Mouse (Mus musculus) spleen, adult 2 months (tissue): ENCODE results near the gene Paxx. TPM values are rescaled to one million over a fixed set of nuclear protein-coding genes. Genes with fewer than 3 reads are reported as not detected.

Experiments used
- DNase-seq, 2 experiments: peaks; one replicate each; pipeline versions ENCODE4 v3.0.0 to v3.0.0-alpha.2; 2012 to 2021; ENCODE audit warnings: low spot score in 2 of 2, low read depth in 1 of 2
- H3K27ac ChIP-seq: fragments of 200-500 bp; 2 replicates; pipeline ENCODE4 v1.5.1; 2012; ENCODE audit warnings: low read length, inconsistent platforms; ENCODE audit not compliant: insufficient read depth
- H3K27me3 ChIP-seq: fragments of 200-500 bp; 2 replicates; pipeline ENCODE4 v1.6.1; 2012; ENCODE audit warnings: mild to moderate bottlenecking, moderate library complexity, low read length, inconsistent platforms; ENCODE audit not compliant: control insufficient read depth, insufficient read depth
- H3K36me3 ChIP-seq: fragments of 200-500 bp; 2 replicates; pipeline ENCODE4 v1.6.1; 2012; ENCODE audit warnings: mild to moderate bottlenecking, low read length, inconsistent platforms; ENCODE audit not compliant: control insufficient read depth, insufficient read depth
- H3K4me1 ChIP-seq: fragments of 200-500 bp; 2 replicates; pipeline ENCODE4 v1.6.1; 2011; ENCODE audit warnings: inconsistent platforms; ENCODE audit not compliant: control insufficient read depth, insufficient read depth, insufficient read length
- H3K4me3 ChIP-seq: fragments of 200-500 bp; 2 replicates; pipeline ENCODE4 v1.5.1; 2011; ENCODE audit warnings: mild to moderate bottlenecking, inconsistent platforms; ENCODE audit not compliant: insufficient read depth, insufficient read length; ENCODE audit errors: extremely low read depth
- CTCF ChIP-seq: fragments of 200-500 bp; IDR thresholded peaks from 2 replicates; pipeline ENCODE4 v1.5.1; 2011; ENCODE audit warnings: mild to moderate bottlenecking, inconsistent platforms; ENCODE audit not compliant: insufficient read depth, insufficient read length, insufficient replicate concordance; ENCODE audit errors: extremely low read depth
- POLR2A ChIP-seq: fragments of 200-500 bp; IDR thresholded peaks from 2 replicates; pipeline ENCODE4 v1.6.1; 2011; ENCODE audit warnings: low read depth, low read length, inconsistent platforms
- WGBS: fragments of 180-500 bp; shearing (Covaris S2); methylation state at CpG from one replicate; pipeline ENCODE4 v1.1.7; 2018; 5-methylcytosine and 5-hydroxymethylcytosine counted together
- polyA plus RNA-seq: library from polyadenylated mRNA; depleted of rRNA; stranded (reverse); fragments of >200 nt; gene quantifications from 2 replicates; pipeline ENCODE4 v1.2.3, GENCODE M21; 2012

Gene Paxx
- polyA plus RNA-seq, 1 experiment, result 68.7 TPM

GRCm38 (mm10) chr2:25468962-25469915, 8.3 kb upstream of the Paxx start:
- no peaks in the 10 kb centered on the region for H3K36me3 ChIP-seq
- peaks cover 23% of the 10 kb centered on the region; the same call in 1 of the 2 replicates for H3K4me1 ChIP-seq
- H3K27me3 ChIP-seq, result no peaks in the 10 kb centered on the region
- no peak for DNase-seq
- 90% methylated on average over 10 of the region's 10 CpGs for WGBS
- H3K27ac ChIP-seq, result no peak overlapping the region
- no peak overlapping the region for H3K4me3 ChIP-seq
- TF ChIP-seq POLR2A (no peak), CTCF (no peak)

- 80% methylated on average over 14 of the region's 14 CpGs for WGBS
- TF ChIP-seq CTCF, result no peak
- Histone ChIP-seq H3K36me3 (no peaks in the 10 kb centered on the region), H3K27ac (no peak overlapping the region), H3K4me3 (no peak overlapping the region), H3K27me3 (no peaks in the 10 kb centered on the region), H3K4me1 (peaks cover 23% of the 10 kb centered on the region; the same call in 1 of the 2 replicates)
- no peak for DNase-seq
Observed at GRCm38 (mm10) chr2:25467606-25468303, 6.9 kb upstream of the Paxx start.

- Histone ChIP-seq H3K27ac (peak overlapping the region; percentile 96), H3K4me1 (peaks cover 33% of the 10 kb centered on the region; the same call in 1 of the 2 replicates), H3K36me3 (no peaks in the 10 kb centered on the region), H3K4me3 (peak overlapping the region; percentile 47), H3K27me3 (no peaks in the 10 kb centered on the region)
- TF ChIP-seq POLR2A, result peak; percentile 85
- TF ChIP-seq CTCF, result no peak
- peak; percentile 56 to 82 for DNase-seq
- 12% methylated on average over 10 of the region's 10 CpGs for WGBS
Observed at GRCm38 (mm10) chr2:25465816-25466635, 5.1 kb upstream of the Paxx start.

- TF ChIP-seq POLR2A, result no peak
- no peak for TF ChIP-seq CTCF
- H3K4me1 ChIP-seq, result peaks cover 33% of the 10 kb centered on the region; the same call in 1 of the 2 replicates
- DNase-seq, result no peak
- no peaks in the 10 kb centered on the region for H3K36me3 ChIP-seq
- H3K27me3 ChIP-seq, result no peaks in the 10 kb centered on the region
- H3K27ac ChIP-seq, result peak overlapping the region; percentile 96
- 39% methylated on average over 2 of the region's 2 CpGs for WGBS
- peak overlapping the region; percentile 47; the same call in 1 of the 2 replicates for H3K4me3 ChIP-seq
Observed at GRCm38 (mm10) chr2:25465256-25465655, 4.4 kb upstream of the Paxx start.

- Histone ChIP-seq H3K36me3 (peaks cover 3% of the 10 kb centered on the region), H3K4me1 (peaks cover 36% of the 10 kb centered on the region; the same call in 1 of the 2 replicates), H3K27me3 (no peaks in the 10 kb centered on the region), H3K4me3 (no peak overlapping the region), H3K27ac (no peak overlapping the region)
- no peak for DNase-seq
- TF ChIP-seq POLR2A (no peak), CTCF (no peak)
- WGBS, result 89% methylated on average over 3 of the region's 3 CpGs
Observed at GRCm38 (mm10) chr2:25463630-25464029, 2.7 kb upstream of the Paxx start.

- DNase-seq, result no peak
- 19% methylated on average over 3 of the region's 3 CpGs for WGBS
- no peaks in the 10 kb centered on the region for H3K27me3 ChIP-seq
- TF ChIP-seq CTCF (no peak), POLR2A (no peak)
- peaks cover 6% of the 10 kb centered on the region for H3K36me3 ChIP-seq
- H3K27ac ChIP-seq, result peak overlapping the region; percentile 84
- peaks cover 31% of the 10 kb centered on the region; the same call in 1 of the 2 replicates for H3K4me1 ChIP-seq
- peak overlapping the region; percentile 31; the same call in 1 of the 2 replicates for H3K4me3 ChIP-seq
Observed at GRCm38 (mm10) chr2:25461407-25461806, 513 bp upstream of the Paxx start.
